Mouse (Mus musculus) left cerebral cortex, postnatal 10 days (tissue): Measurements from ENCODE around the gene Slc2a13. TPM values are rescaled to one million over a fixed set of nuclear protein-coding genes. Genes with fewer than 3 reads are reported as not detected.

Source experiments
- DNase-seq, 2 experiments: peaks; one replicate each; pipeline ENCODE4 v3.0.0; 2021 to 2022; ENCODE audit warnings: low spot score in 2 of 2, mixed read lengths in 1 of 2; ENCODE audit errors: extremely low spot score in 1 of 2
- intact Hi-C: fragments of 180-260 bp; cut with DNase I; formaldehyde crosslinking; loops from one replicate; pipeline ENCODE4 v1.15.1; 2025
- total RNA-seq, 2 experiments: library from RNA; stranded (reverse); gene quantifications; 2 replicates each; pipeline ENCODE4 v1.2.3; 2021

Slc2a13 gene
- total RNA-seq, 2 experiments from 2014 or later = 51.4 to 55.8 TPM

DNA sequence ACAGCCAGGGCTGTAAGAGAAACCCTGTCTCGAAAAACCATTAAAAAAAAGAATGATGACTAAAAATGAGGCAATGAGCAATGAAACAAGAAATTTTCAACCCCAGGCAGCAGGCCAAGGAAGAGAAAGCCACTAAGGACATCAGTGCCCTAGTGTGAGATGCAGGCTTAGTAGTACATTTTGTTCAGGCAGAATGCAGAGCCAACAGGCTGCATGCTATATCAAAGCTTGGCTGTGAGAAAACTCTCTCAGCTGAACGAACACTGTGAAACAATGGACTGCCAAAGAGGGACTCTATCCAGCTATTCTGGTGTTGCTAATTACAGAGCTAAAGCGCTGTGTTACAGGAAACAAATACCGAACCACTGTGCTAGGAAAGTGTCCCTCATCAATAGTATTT is 256.1 kb downstream of the Slc2a13 start:
- DNase-seq = peak in 1 of 2 experiments; percentile 52
- intact Hi-C loops = no loop called here

DNA sequence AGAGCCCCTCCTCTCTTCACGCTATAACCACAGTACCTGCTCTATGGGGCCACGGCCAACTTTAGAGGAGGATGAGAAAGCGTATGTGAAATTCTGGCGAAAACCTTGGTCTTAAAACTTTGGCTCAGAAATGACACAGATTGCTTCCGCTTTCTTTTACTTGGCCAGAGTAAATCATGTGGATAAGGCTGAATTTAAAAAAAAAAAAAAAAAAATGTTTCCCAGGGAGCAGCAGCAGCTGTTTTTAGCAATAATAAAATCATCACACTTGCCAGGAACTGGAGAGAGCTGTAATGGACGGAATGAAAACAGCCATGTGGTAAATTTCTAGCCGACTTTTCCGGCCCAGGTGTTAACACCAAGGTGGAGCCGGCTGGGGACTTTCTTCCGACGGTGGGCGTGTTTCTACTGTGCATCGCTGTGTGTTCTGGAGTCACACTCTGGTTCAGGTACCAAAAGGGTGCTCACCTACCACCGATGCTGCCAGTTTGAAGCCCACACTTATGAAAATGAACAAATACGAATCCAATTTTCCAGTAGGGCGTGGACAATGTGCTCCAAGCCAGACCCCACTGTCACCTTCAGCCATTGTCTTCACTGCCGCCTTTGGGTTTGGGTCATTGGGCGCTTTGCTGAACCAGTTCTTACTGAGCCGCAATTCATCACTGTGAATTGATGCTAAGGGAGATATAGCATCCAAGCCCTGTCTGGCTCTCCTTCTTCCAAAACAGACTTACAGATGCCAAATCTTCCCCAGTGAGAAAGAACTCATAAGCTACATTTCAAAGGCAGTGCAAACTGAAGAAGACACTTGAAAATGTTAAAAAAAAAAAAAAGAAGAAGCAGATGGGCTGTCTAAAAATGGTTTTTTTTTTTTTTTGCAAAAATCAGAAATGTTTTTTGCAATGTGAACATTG is 258.4 kb downstream of the Slc2a13 start:
- DNase-seq = peak in 1 of 2 experiments; percentile 22
- intact Hi-C loops = loop anchor here (5.0 kb wide), 1 partner anchor 63 kb away; no protein-coding TSS in a partner anchor

DNA sequence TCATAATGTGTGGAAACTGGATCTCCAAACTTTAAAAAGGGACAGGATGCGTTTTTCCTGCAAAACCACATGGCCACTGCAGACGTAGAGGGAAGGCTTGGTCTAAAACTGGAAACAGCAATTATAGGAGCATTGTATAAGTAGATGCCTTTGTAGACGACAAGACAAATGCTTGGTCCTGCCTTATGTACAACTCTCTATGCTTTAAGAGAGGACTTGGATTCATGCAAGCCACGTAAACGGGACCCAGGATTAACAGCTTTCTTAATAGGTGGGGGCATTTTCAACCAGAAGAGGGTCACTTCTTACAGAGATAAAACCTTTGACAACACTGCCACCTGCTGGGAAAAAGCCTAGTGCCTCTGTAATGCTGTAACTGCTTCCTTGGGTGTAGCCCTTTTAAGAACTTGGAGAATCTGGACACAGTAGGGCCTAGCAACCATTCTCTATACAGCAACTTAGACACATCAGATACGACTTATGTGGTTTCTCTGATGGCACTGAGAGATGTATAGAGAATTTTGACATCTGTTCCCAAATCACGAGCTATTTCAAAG is 268.7 kb downstream of the Slc2a13 start:
- peak; percentile 41 to 54 for DNase-seq
- intact Hi-C loops = loop anchor here (5.0 to 10.0 kb wide), 2 partner anchors 268 to 450 kb away; partner anchors contain the start of gene Slc2a13

DNA sequence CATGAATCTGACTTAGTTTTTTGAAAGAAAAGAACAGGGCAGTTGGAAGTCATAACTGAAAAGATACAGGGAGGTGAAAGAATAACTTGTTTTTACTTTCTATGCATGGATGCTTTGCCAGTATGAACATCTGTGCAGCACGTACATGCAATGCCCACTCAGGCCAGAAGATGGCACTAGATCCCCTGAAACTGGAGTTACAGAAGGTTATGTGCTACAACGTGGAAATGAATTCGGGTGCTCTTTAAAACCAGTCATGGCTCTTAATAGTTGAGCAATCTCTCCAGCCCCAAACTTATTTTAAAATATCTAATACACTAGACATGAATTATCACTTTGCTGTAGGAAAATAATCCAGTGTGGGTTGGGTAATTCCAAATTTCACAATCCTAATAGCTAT is 271.7 kb downstream of the Slc2a13 start:
- peak; percentile 84 to 85 for DNase-seq
- intact Hi-C loops = loop anchor here (5.0 to 10.0 kb wide), 2 partner anchors 271 to 453 kb away; partner anchors contain the start of gene Slc2a13

DNA sequence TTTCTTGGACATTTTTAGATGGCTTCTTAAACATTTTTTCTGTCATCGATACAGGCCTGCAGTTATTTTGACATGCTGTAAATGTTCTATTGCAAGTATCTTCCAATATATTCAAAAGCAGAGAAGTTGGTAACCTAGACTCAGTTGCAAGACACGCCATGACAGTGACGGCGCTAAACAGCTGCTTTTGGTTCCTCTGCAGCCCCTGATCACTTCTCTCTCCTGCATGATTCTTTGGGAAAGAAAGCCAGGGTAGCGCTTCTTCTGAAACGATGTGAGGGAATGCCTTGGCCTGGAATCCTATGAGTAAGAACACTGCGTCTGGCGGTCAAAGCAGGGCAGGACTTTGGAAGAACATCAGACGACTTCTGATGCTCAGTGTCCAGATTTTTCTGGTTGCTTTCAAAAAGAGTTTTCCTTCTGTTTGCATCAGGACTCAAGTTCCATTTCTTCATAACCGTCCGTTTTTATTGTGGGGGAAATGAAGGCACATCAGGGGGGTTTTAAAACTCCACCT is 273.7 kb downstream of the Slc2a13 start:
- DNase-seq = no peak
- intact Hi-C loops = loop anchor here (10.0 kb wide), 1 partner anchor 105 kb away; the partner anchor contains the start of genes Abcd2 and CN725425

DNA sequence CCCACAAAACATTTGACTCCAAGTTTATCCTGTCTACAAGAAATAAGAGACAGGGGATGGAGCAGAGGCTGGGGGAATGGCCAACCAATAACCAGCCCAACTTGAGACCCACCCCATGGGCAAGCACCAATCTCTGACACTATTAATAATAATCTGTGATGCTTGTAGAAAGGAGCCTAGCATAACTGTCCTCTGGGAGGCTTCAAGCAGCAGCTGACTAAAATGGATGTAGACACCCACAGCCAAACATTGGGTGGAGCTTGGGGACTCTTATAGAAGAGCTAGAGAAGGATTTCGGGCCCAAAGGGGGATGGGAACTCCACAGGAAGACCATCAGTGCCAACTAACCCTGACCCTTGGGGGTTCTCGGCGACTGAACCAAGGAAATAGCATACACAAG is 289.6 kb downstream of the Slc2a13 start:
- no peak for DNase-seq
- intact Hi-C loops = no loop called here

DNA sequence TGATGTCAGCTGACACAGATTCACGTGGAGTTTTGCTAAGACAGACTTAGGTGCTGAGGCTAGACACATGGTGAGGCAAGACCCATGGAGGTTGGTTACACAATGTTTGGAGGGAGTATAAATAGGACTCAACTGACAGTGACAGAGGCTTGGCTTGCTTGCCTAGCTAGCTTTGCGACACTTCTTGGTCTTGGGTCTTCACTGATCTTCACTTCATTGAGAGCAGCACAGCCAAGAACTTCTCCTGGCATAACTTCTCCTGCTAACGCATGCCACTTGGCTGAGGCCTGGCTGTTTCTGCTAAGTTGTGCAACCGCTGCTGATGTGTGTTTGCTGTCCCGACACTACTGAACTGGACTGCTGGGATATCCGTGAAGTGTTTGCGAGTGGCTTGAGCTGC is 290.2 kb downstream of the Slc2a13 start:
- intact Hi-C loops = no loop called here

DNA sequence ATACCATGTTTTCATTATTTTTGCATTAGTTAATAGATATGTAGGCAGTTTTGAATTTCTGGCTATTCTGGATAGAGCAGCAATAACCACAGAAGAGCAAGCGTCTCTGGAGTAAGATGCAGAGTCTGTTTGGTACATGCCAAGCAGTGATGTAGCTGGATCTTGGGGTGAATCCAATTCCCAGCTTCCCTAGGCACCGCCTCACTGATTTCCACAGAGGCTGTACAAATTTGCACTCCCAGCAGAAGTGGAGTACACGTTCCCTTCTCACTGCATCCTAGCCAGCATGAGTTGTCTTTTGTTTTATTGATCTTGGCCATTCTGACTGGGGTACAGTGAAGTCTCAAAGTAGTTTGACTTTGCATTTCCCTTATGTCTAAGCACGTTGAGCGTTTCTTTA is 291.5 kb downstream of the Slc2a13 start:
- intact Hi-C loops = no loop called here
- no peak for DNase-seq

More for the DNA sequence above, 290.2 kb downstream of the Slc2a13 start:
- DNase-seq = no peak

DNA sequence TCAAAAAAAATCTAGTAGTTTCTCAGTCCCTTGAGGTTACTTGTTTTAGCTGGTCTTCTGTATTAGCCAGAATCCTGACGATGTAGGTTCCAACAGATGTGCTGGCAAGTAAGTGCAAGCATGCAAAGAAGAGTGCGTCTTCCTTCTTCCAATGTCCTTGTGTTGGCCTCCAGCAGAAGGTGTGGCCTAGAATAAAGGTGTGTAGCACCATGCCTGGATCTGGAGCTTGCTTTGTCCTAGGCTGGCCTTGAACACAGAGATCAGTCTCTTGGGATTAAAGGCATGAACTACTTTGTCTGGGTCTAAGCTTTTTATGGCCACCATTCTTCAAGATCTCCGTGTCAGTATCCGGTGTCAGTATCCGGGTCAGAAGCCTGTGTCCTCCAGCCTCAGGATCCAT is 293.5 kb downstream of the Slc2a13 start:
- DNase-seq = no peak
- intact Hi-C loops = no loop called here

DNA sequence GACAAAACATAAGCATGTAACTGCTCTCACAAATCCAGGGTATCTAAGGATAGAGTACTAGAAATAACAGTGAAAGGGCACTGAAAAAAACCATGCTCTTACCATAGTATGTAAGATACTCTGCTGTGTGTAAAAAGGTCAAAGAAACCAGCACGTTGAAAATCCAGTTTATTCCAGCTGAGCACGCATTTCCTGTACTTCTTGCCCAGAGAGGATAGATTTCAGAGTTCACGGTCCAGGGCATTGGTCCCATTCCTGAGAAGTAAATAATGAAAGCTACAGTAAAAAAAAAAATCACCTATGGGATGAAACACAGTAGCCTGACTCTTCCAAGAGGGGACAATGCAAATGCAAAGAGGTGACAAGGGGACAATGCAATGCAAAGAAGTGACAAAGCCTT is 297.1 kb downstream of the Slc2a13 start:
- no peak for DNase-seq
- intact Hi-C loops = no loop called here

DNA sequence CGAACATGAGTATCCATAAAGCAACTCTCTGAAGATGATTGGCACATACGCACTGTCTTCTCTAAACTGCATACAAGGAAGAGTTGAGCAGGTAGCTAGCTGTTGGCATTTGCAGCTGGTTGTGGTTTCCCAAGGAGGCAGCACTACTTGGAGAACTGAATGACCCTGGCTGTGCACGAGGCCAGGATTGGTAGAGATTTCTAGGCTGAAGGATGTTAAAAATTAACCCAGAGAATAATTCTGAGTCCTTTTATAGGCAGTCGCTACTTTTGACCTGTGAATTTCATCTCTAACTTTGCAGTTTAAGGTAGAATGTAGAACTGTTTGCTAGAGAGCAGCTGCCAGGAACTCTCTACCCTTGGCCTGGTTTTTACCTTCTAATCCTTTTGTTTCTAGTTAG is 304.5 kb downstream of the Slc2a13 start:
- no peak for DNase-seq
- intact Hi-C loops = no loop called here

DNA sequence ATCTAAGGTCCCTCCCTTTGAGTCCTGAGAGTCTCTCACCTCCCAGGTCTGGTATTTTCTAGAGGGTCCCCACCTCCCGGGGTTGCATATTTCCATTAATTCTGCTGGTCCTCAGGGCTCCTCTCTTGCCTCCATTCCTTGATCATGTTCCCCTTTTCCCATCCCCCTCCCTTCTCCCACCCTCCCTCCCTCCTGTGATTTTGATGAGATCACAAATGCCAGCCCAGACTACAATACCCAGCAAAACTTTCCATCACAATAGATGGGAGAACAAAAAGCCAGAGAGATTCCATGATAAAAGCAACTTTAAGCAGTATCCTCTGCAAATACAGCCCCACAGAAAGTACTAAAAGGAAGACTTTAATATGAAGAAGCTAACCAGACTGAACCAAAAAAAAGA is 309.1 kb downstream of the Slc2a13 start:
- intact Hi-C loops = no loop called here
- no peak for DNase-seq

DNA sequence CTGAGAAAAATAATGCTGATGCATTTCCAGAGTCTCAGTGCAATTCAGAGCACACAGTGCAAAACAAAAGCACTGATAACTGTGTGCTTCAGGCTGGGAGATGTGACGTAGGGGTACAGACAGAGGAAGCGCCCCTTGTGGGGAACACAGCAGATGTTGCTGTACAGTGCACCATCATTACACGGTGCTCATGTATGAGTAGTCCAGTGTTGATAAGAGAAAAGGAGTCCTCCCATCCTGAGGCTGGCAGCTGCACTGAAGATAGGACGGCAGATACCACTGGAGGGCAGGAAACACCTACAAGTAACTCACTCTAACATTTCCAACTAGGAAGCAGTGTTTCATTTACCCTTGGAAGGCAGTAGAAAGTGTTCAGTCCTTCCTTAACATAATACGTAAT is 312.5 kb downstream of the Slc2a13 start:
- intact Hi-C loops = no loop called here
- DNase-seq = no peak

DNA sequence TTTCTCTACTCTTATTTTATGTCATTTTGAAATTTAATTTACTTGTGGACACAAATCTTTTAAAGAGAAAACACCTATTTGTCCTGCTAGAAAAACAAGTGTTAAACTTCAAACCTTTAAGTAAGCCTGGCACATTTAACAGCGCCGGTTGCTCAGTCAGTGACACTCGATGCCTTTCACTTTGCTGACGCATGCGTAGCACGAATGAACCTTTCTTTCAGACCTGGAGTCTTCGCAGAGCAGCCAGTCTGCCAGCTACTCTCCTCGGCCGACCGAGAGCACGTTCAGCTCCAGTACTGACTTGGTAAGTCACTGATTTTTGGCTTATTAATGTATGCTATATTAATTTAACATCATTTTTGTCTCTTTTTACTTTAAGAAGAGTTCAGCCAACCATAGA is 315.9 kb downstream of the Slc2a13 start:
- intact Hi-C loops = no loop called here

DNA sequence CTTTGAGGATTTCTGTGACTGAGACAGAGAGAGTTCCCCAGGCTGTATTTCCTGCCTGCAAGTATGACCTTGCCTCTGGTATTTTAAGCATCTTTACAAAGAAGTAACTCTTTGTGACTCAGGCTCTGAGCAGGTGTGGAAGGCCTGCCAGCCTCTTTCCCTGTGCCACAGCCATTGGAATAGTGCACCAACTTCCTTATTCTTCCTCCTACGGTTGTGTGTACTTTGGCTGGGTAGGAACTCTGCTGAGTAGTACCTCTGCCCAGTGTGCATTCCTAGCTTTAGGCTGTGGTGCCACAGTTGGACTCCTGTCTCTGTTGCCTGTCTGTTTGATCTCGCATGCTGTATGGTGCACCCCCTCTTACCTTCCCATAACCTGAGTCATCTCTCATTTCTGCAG is 317.8 kb downstream of the Slc2a13 start:
- no peak for DNase-seq
- intact Hi-C loops = no loop called here

More for the DNA sequence above, 315.9 kb downstream of the Slc2a13 start:
- no peak for DNase-seq

DNA sequence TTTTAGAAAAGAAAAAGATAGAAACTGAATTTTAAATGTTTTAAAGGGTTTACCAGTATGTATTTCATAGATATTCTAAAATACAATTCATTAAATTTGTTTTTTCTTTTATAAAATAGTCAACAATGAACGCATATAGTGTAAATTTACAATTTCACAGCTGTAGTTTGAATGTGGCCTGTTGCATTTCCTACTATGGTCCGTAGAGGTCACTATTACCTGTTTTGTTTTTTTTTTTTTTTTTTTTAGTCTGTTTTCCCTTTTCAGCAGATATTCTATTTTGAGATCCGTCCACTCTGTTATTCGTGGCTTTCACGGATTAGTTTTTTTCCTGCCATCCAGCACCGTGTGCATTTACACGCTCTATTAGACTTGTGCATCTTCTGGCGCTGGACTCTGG is 320.1 kb downstream of the Slc2a13 start:
- intact Hi-C loops = loop anchor here (5.0 kb wide), 1 partner anchor 61 kb away; the partner anchor contains the start of gene Abcd2
- DNase-seq = no peak

DNA sequence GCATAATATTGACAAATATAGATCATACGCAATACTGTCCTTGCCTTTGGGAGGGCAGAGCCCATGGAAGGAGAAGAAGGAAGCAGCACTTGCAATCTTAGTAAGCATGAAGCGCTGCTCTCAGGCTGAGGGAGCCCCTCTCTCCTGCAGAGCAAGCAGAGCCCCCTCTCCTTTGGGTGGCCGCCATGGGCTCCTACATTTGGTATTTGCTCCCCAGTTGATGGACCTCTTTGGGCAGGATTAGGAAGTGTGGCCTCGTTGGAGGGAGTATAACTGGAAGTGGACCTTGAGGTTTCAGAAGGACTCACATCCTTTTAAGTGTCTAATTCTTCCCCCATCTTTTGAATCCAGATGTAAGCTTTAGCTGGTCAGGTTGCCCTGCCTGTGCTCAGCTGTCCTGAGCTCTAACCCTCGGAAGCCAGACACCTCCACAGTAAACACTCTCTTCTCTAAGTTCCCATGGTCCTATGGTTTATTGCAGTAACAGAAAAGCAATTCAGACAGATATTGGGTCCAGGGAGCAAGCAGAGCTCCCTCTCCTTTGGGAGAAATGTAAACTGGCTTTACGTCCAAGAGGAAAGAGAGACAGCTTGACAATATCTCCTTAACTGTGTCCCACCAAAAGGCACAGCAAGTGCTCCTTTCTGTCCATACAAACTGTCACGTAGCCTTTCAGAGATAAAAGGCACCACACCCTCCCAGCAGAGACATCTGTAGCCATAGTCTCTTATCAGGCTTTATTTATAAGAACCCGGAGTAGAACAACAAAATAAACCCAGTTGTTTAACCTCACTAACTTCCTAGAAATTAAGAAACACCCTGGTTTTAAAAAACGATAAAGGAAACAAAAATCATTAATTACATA is 321.3 kb downstream of the Slc2a13 start:
- DNase-seq = no peak
- intact Hi-C loops = loop anchor here (5.0 kb wide), 1 partner anchor 59 kb away; the partner anchor contains the start of gene Abcd2

DNA sequence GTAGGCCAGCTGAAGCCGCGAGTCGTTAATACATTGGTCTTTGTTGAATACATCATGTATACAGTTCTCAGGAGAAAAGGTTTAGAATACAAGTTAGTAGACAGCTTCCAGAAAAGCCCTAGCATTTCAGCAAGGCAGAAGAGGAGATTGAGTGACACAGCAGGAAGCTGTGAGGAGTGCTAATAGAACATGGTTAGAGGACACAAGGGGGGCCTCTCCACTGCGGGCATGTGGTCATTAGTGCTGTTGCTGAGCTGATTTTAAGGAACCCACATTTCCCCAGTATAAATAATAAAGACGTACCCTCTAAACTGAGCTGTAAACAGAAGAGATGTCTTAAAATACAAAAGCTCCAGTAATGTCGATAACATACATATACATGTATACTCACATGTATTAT is 322.2 kb downstream of the Slc2a13 start:
- intact Hi-C loops = loop anchor here (5.0 kb wide), 1 partner anchor 59 kb away; the partner anchor contains the start of gene Abcd2
- no peak for DNase-seq
